Mouse (Mus musculus) intestine, embryonic 16.5 days (tissue): ENCODE measurements around the gene Oxct2a. TPM values are rescaled to one million over a fixed set of nuclear protein-coding genes. Genes with fewer than 3 reads are reported as not detected.
A peak's percentile ranks its signal among the peaks of the same experiment; 100 is the strongest.

Experiments
- ATAC-seq: fragments of 200-750 bp; cut with Nextera tagmentation; 2 replicates; pipeline ENCODE4 v1.8.0; 2017; ENCODE audit warnings: moderate TSS enrichment, moderate library complexity
- H3K27ac ChIP-seq: fragments of 300-500 bp; sonication (generic); 2 replicates; pipeline ENCODE4 v1.5.1; 2014; ENCODE audit warnings: mild to moderate bottlenecking, low read length
- H3K27me3 ChIP-seq: fragments of 300-500 bp; sonication (generic); replicated peaks from 2 replicates; pipeline ENCODE4 v1.6.1; 2014; ENCODE audit warnings: low read length, control low read depth, mixed read lengths; ENCODE audit not compliant: control insufficient read depth, insufficient read depth
- H3K36me3 ChIP-seq: fragments of 300-500 bp; sonication (generic); 2 replicates; pipeline ENCODE4 v1.6.1; 2014; ENCODE audit warnings: low read length, control low read depth; ENCODE audit not compliant: control insufficient read depth, insufficient read depth
- H3K4me1 ChIP-seq: fragments of 300-500 bp; sonication (generic); 2 replicates; pipeline ENCODE4 v1.6.1; 2014; ENCODE audit warnings: low read length, control low read depth, mixed read lengths; ENCODE audit not compliant: control insufficient read depth, insufficient read depth
- H3K4me2 ChIP-seq: fragments of 300-500 bp; sonication (generic); 2 replicates; pipeline ENCODE4 v1.6.1; 2014; ENCODE audit warnings: low read depth, low read length, control low read depth
- H3K4me3 ChIP-seq: fragments of 300-500 bp; sonication (generic); 2 replicates; pipeline ENCODE4 v1.5.1; 2014; ENCODE audit warnings: mild to moderate bottlenecking, low read length
- H3K9ac ChIP-seq: fragments of 300-500 bp; sonication (generic); 2 replicates; pipeline ENCODE4 v1.6.1; 2014; ENCODE audit warnings: low read depth, low read length
- H3K9me3 ChIP-seq: fragments of 300-500 bp; sonication (generic); 2 replicates; pipeline ENCODE4 v1.6.1; 2016; ENCODE audit warnings: low read length, control low read depth; ENCODE audit not compliant: control insufficient read depth
- WGBS: fragments of 180-500 bp; shearing (Covaris S2); extraction: QIAGEN DNeasy Blood & Tissue Kit; methylation state at CpG from one replicate; pipeline ENCODE4 v1.1.7; 2014; 5-methylcytosine and 5-hydroxymethylcytosine counted together
- polyA plus RNA-seq: library from polyadenylated mRNA; unstranded; fragments of >200 nt; fragmentation: Nextera tagmentation; extraction: Ambion mirVana; gene quantifications from 2 replicates; pipeline ENCODE4 v1.2.1, GENCODE M21; 2015

Oxct2a gene
- polyA plus RNA-seq, result not detected in 2 replicates

GRCm38 (mm10) chr4:123323534-123323933, at the start of gene Oxct2a:
Gene Oxct2a, minus strand, starts transcription at chr4:123323634.
- Histone ChIP-seq H3K4me1 (no peaks in the 10 kb centered on the region), H3K9ac (no peak within 1 kb of the TSS), H3K27me3 (peaks cover 7% of the 10 kb centered on the region; the same call in 1 of the 2 replicates), H3K4me2 (peak within 1 kb of the TSS; percentile 48), H3K36me3 (no peaks in the 10 kb centered on the region), H3K4me3 (peak within 1 kb of the TSS; percentile 33), H3K9me3 (no peaks in the 10 kb centered on the region), H3K27ac (no peak within 1 kb of the TSS)
- 13% methylated on average over 13 of the region's 13 CpGs for WGBS
- peak; percentile 8; the same call in 1 of the 2 replicates for ATAC-seq

- ATAC-seq, result no peak
- 94% methylated on average over 4 of the region's 4 CpGs for WGBS
- no peak overlapping the region for H3K27ac ChIP-seq
Observed at GRCm38 (mm10) chr4:123363555-123363954, 40.1 kb upstream of the Oxct2a start.

GRCm38 (mm10) chr4:123360771-123361170, 37.3 kb upstream of the Oxct2a start:
- H3K4me1 ChIP-seq, result no peaks in the 10 kb centered on the region
- no peak overlapping the region for H3K4me3 ChIP-seq
- H3K27ac ChIP-seq, result no peak overlapping the region
- H3K36me3 ChIP-seq, result peaks cover 17% of the 10 kb centered on the region
- no peak overlapping the region for H3K9ac ChIP-seq
- WGBS, result 93% methylated on average over 12 of the region's 12 CpGs
- no peak overlapping the region for H3K4me2 ChIP-seq
- ATAC-seq, result no peak
- no peaks in the 10 kb centered on the region for H3K9me3 ChIP-seq
- no peaks in the 10 kb centered on the region for H3K27me3 ChIP-seq

More at GRCm38 (mm10) chr4:123363555-123363954, 40.1 kb upstream of the Oxct2a start:
- Histone ChIP-seq H3K4me1 (no peaks in the 10 kb centered on the region), H3K9me3 (no peaks in the 10 kb centered on the region), H3K36me3 (peaks cover 20% of the 10 kb centered on the region), H3K4me3 (no peak overlapping the region), H3K27me3 (no peaks in the 10 kb centered on the region), H3K9ac (no peak overlapping the region), H3K4me2 (no peak overlapping the region)

GRCm38 (mm10) chr4:123358613-123359012, 35.2 kb upstream of the Oxct2a start:
- Histone ChIP-seq H3K9ac (no peak overlapping the region), H3K36me3 (peaks cover 25% of the 10 kb centered on the region), H3K27ac (no peak overlapping the region), H3K9me3 (no peaks in the 10 kb centered on the region), H3K4me1 (no peaks in the 10 kb centered on the region), H3K27me3 (no peaks in the 10 kb centered on the region), H3K4me3 (no peak overlapping the region), H3K4me2 (no peak overlapping the region)
- ATAC-seq, result no peak
- 90% methylated on average over 7 of the region's 7 CpGs for WGBS

- ATAC-seq, result no peak
- Histone ChIP-seq H3K4me3 (no peak overlapping the region), H3K9me3 (no peaks in the 10 kb centered on the region), H3K4me1 (no peaks in the 10 kb centered on the region), H3K36me3 (peaks cover 22% of the 10 kb centered on the region), H3K9ac (no peak overlapping the region), H3K4me2 (no peak overlapping the region), H3K27ac (no peak overlapping the region), H3K27me3 (no peaks in the 10 kb centered on the region)
- WGBS, result 89% methylated on average over 8 of the region's 8 CpGs
Observed at GRCm38 (mm10) chr4:123355941-123356340, 32.5 kb upstream of the Oxct2a start.

GRCm38 (mm10) chr4:123353271-123353877, 29.9 kb upstream of the Oxct2a start:
- H3K4me1 ChIP-seq, result no peaks in the 10 kb centered on the region
- H3K36me3 ChIP-seq, result peaks cover 25% of the 10 kb centered on the region
- no peak overlapping the region for H3K4me2 ChIP-seq
- no peak for ATAC-seq
- no peak overlapping the region for H3K27ac ChIP-seq
- no peaks in the 10 kb centered on the region for H3K27me3 ChIP-seq
- no peak overlapping the region for H3K4me3 ChIP-seq
- WGBS, result 83% methylated on average over 8 of the region's 10 CpGs
- H3K9ac ChIP-seq, result no peak overlapping the region
- no peaks in the 10 kb centered on the region for H3K9me3 ChIP-seq

GRCm38 (mm10) chr4:123343471-123343789, 20.0 kb upstream of the Oxct2a start:
- peak overlapping the region; percentile 51 for H3K9ac ChIP-seq
- WGBS, result 4% methylated on average over 6 of the region's 6 CpGs
- H3K4me2 ChIP-seq, result peak overlapping the region; percentile 94
- H3K36me3 ChIP-seq, result no peaks in the 10 kb centered on the region
- peaks cover 11% of the 10 kb centered on the region for H3K4me1 ChIP-seq
- H3K27ac ChIP-seq, result peak overlapping the region; percentile 43
- peak overlapping the region; percentile 67 for H3K4me3 ChIP-seq
- no peaks in the 10 kb centered on the region for H3K9me3 ChIP-seq
- ATAC-seq, result peak; percentile 83
- peaks cover 21% of the 10 kb centered on the region for H3K27me3 ChIP-seq

GRCm38 (mm10) chr4:123342642-123343470, 19.4 kb upstream of the Oxct2a start, which contains the start of gene Bmp8a:
Gene Bmp8a, minus strand, starts transcription at chr4:123343252.
- Histone ChIP-seq H3K4me2 (peak within 1 kb of the TSS; percentile 94), H3K9me3 (no peaks in the 10 kb centered on the region), H3K27me3 (peaks cover 21% of the 10 kb centered on the region), H3K4me3 (peak within 1 kb of the TSS; percentile 67), H3K36me3 (no peaks in the 10 kb centered on the region), H3K4me1 (peaks cover 11% of the 10 kb centered on the region), H3K27ac (peak within 1 kb of the TSS; percentile 43), H3K9ac (peak within 1 kb of the TSS; percentile 51)
- whole genome bisulfite sequencing, result under 1% methylated on average over 64 of the region's 65 CpGs
- ATAC-seq, result peak; percentile 93

GRCm38 (mm10) chr4:123342091-123342641, 18.7 kb upstream of the Oxct2a start:
- peak overlapping the region; percentile 67 for H3K4me3 ChIP-seq
- H3K9ac ChIP-seq, result peak overlapping the region; percentile 51
- no peaks in the 10 kb centered on the region for H3K36me3 ChIP-seq
- H3K9me3 ChIP-seq, result no peaks in the 10 kb centered on the region
- H3K27ac ChIP-seq, result no peak overlapping the region
- peaks cover 11% of the 10 kb centered on the region for H3K4me1 ChIP-seq
- peak; percentile 10; the same call in 1 of the 2 replicates for ATAC-seq
- WGBS, result 2% methylated on average over 41 of the region's 43 CpGs
- H3K27me3 ChIP-seq, result peaks cover 21% of the 10 kb centered on the region
- peak overlapping the region; percentile 94 for H3K4me2 ChIP-seq
